Mouse (Mus musculus): ENCODE measurements around the gene Dennd6b. TPM values are rescaled to one million over a fixed set of nuclear protein-coding genes. Genes with fewer than 3 reads are reported as not detected.

The Dennd6b gene
- polyA plus RNA-seq (2012; rRNA removed), result 46.6 and 50.5 TPM in 2 replicates

DNA sequence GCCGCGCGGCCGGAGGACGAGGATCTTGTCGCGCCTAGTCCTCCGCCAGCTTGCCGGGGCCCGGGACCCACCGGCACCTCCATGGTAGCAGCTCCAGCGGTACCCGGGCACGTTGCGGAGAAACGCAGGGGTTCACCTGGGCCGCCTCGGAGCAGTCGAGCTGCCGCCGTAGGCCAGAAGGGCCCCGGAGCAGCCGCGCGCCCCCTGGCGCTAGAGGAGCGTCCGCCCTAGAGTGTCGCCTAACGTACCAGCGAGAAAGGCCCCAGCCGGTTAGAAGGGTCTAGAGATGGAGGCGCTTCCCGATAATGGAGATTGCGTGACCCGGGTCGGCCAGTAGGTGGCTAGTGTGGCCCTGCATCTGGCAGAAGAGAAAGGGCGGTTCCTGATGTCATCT lies at the start of gene Dennd6b:
Gene Dennd6b, minus strand, starts transcription at position 184 of the 394 bp plus-strand sequence.

DNA sequence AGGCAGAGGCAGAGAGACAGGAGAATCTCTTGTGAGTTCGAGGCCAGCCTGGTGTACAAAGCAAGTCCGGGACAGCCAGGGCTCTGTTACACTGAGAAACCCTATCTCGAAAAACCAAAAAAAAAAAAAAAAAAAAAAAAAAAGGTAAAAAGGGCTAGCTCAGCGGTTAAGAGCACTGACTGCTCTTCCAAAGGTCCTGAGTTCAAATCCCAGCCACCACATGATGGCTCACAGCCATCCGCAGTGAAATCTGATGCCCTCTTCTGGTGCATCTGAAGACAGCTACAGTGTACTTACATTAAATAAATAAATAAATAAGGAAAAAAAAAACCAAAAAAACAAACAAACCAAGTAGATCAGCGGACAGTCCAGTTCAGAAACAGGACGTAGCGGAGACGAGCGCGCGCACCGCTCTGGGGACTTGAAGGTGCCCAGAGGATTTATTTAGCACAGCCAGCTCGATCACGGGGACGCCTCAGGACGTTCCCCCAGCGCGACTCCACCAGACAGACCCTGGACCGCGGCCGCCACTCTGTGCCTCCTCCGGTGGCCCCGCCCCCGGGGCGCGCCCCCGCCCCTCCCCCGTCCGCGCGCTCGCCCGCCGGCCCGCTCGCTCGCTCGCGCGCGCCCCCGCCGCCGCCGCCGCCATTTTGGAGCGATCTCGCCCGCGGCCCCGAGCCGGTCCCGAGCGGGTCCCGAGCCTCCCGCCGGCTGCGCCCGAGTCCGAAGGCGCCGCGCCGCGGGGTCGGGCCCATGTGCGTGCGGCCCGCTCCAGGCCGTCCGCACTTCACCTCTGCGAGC lies 14.8 kb upstream of the Dennd6b start, which contains the start of gene Ppp6r2:
Gene Ppp6r2, plus strand, starts transcription at position 639 of the 801 bp plus-strand sequence.

DNA sequence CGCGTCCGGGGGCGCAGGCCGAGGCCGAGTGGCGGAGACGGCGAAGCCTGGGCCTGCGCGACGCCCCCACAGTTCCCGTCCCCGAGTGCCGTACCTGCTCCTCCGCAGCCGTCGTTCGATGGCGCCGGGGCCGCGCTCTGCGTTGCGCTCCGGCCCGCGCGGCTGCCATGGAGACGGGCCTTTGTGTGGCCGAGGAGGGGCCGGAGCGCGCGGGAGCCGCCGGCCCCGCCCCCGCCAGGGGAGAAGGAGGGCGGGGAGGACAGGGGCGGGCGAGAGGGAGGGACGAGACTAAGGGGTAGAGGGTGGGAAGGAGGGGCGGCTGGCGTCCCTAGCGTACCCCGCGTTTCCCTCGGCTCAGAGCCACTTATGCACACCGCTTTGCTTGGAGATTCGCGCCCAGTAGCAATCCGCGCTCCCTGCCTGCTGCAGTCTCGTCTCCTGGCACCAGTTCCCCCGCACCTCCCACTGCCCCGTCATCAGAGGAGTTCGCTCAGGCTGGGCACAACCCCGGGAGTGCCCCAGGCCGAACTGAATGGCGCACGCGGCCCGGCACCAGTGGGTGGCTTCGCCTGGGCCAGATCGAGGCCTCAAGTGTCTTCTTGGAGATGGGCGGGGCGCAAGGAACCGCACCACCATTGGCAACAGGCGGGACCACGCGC lies 15.6 kb downstream of the Dennd6b start, which contains the start of gene Plxnb2:
Gene Plxnb2, minus strand, starts transcription at position 218 of the 659 bp plus-strand sequence.

DNA sequence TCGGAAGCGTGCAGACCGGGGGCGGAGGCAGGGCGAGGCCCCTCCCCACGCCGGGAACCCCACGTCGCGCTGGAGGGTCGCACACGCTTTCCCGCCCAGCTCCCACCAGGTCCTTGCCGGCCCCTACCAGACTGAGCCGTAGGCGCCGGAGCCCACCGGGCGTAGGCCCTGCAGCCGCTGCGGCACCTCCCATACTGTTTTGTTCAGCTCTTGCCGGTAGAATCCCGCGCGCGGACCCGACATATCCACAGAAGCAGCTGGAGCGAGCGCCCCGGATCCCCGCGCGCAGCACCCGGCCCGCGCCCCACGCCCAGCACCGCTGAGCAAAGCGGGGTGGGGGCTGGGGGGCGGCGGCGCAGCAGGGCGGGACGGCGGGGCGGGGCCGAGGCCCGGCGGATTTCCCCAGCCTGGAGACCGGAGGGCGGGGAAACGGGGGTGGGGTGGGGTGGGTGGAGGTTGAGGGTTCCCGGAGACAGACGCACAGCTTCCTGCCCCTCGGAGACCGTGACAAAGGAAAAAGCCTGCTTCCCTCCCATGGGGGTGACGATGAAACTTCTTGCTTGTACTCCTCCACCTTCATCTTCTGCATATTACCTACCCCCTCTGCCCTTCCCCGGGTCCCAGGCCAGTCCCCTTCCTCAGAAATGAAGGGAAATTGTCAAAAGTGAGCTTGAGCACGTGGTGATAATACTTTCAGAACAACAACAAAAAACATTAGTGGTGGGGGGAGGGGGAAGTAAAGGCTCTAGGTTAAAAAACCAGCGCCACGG lies 46.8 kb downstream of the Dennd6b start, which contains the start of gene Mapk11:
Gene Mapk11, minus strand, starts transcription at position 358 of the 770 bp plus-strand sequence.

DNA sequence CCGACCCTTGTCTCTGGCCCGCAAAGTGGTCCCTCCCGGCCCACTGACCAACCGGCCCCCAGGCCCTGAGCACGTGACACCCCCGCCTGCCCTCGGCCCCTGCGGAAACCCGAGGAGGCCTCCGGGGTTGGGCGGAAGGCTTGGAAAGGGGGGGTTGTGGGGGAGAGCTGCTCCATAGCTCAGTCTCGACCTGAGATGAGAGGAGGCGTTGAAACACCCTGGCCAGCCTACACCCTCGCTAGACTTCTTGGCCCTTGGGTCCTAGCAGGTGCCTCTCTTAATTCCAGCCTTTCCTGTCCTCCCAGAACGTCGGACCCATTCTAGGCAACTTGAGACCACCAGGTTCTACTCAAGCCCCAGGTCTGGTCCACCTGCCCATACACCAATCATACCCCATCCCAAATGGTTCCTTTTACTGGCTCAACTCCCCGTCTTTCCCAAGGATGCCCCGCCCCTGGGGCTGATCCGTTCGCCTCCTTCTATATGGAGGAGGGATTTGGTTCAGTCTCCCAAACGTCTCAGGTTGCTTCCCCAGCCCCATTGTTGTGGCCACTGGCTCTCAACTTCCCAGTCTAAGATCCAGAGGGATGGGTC lies 55.5 kb downstream of the Dennd6b start, which contains the start of gene Mapk12:
Gene Mapk12, minus strand, starts transcription at position 45 of the 594 bp plus-strand sequence.

Other genes starting within 250 kb of the Dennd6b start
- gene Ttll8, start 242.1 kb downstream of the Dennd6b start, polyA plus RNA-seq (2012; rRNA removed), result 0.11 and 0.22 TPM in 2 replicates
- 3.5 and 5.4 TPM in 2 replicates for gene Mlc1, start 217.5 kb downstream of the Dennd6b start, polyA plus RNA-seq (2012; rRNA removed)
- 0.61 and 0.62 TPM in 2 replicates for gene Mov10l1, start 213.6 kb downstream of the Dennd6b start, polyA plus RNA-seq (2012; rRNA removed)
- gene Panx2, start 136.8 kb downstream of the Dennd6b start, polyA plus RNA-seq (2012; rRNA removed), result 2.8 and 2.9 TPM in 2 replicates
- gene Trabd, start 121.4 kb downstream of the Dennd6b start, polyA plus RNA-seq (2012; rRNA removed), result 40.6 and 43.7 TPM in 2 replicates
- gene Selenoo, start 107.4 kb downstream of the Dennd6b start, polyA plus RNA-seq (2012; rRNA removed), result 22.6 and 28.3 TPM in 2 replicates
- gene Tubgcp6, start 73.4 kb downstream of the Dennd6b start, polyA plus RNA-seq (2012; rRNA removed), result 33.0 and 40.9 TPM in 2 replicates
- 21.1 and 23.7 TPM in 2 replicates for gene Hdac10, start 67.8 kb downstream of the Dennd6b start, polyA plus RNA-seq (2012; rRNA removed)
- gene Mapk12, start 55.8 kb downstream of the Dennd6b start, polyA plus RNA-seq (2012; rRNA removed), result 30.6 and 57.6 TPM in 2 replicates
- gene Mapk11, start 46.9 kb downstream of the Dennd6b start, polyA plus RNA-seq (2012; rRNA removed), result 44.8 and 63.0 TPM in 2 replicates
- 160 and 177 TPM in 2 replicates for gene Plxnb2, start 15.7 kb downstream of the Dennd6b start, polyA plus RNA-seq (2012; rRNA removed)
- 74.0 and 92.8 TPM in 2 replicates for gene Ppp6r2, start 15.1 kb upstream of the Dennd6b start, polyA plus RNA-seq (2012; rRNA removed)
- gene Sbf1, start 118.8 kb upstream of the Dennd6b start, polyA plus RNA-seq (2012; rRNA removed), result 144 and 184 TPM in 2 replicates
- 0.16 and 0.50 TPM in 2 replicates for gene Adm2, start 126.2 kb upstream of the Dennd6b start, polyA plus RNA-seq (2012; rRNA removed)
- 0.10 and 0.11 TPM in 2 replicates for gene Miox, start 137.9 kb upstream of the Dennd6b start, polyA plus RNA-seq (2012; rRNA removed)
- gene Lmf2, start 159.2 kb upstream of the Dennd6b start, polyA plus RNA-seq (2012; rRNA removed), result 33.1 and 38.1 TPM in 2 replicates
- 124 and 153 TPM in 2 replicates for gene Ncaph2, start 159.2 kb upstream of the Dennd6b start, polyA plus RNA-seq (2012; rRNA removed)
- 13.7 and 16.9 TPM in 2 replicates for gene Sco2, start 177.3 kb upstream of the Dennd6b start, polyA plus RNA-seq (2012; rRNA removed)
- 1.4 TPM in 2 replicates for gene Tymp, start 180.5 kb upstream of the Dennd6b start, polyA plus RNA-seq (2012; rRNA removed)
- gene Odf3b, start 182.8 kb upstream of the Dennd6b start, polyA plus RNA-seq (2012; rRNA removed), result 0.43 and 0.58 TPM in 2 replicates
- gene Klhdc7b, start 188.4 kb upstream of the Dennd6b start, polyA plus RNA-seq (2012; rRNA removed), result not detected in 2 replicates
- not detected in 2 replicates for gene Syce3, start 214.0 kb upstream of the Dennd6b start, polyA plus RNA-seq (2012; rRNA removed)
- 8.1 and 8.8 TPM in 2 replicates for gene Cpt1b, start 229.4 kb upstream of the Dennd6b start, polyA plus RNA-seq (2012; rRNA removed)
- gene C730034F03Rik, start 233.1 kb upstream of the Dennd6b start, polyA plus RNA-seq (2012; rRNA removed), result 1.9 and 2.7 TPM in 2 replicates
- gene Gm44502, start 233.2 kb upstream of the Dennd6b start, polyA plus RNA-seq (2012; rRNA removed), result 0.47 and 0.48 TPM in 2 replicates
- 66.9 and 96.2 TPM in 2 replicates for gene Chkb, start 233.4 kb upstream of the Dennd6b start, polyA plus RNA-seq (2012; rRNA removed)

Data from central nervous system, embryonic 11.5 days (tissue).